Mouse (Mus musculus) skeletal muscle tissue, adult 2 months (tissue): Measurements from ENCODE around the gene Rtn4rl2.
"Not testable (repeated sequence)": the region's sequence is repeated elsewhere in the genome, so short reads cannot be mapped to it uniquely, and the experiment has no call there.

Experiments used
- DNase-seq: peaks from one replicate; pipeline ENCODE4 v3.0.0-alpha.2; 2012; ENCODE audit warnings: low read depth, low spot score

The Rtn4rl2 gene

GRCm38 (mm10) chr2:84886234-84886731 is at the start of gene Rtn4rl2:
TSS of gene Rtn4rl2 (minus strand) at chr2:84886710.
- DNase-seq = no peak

DNA sequence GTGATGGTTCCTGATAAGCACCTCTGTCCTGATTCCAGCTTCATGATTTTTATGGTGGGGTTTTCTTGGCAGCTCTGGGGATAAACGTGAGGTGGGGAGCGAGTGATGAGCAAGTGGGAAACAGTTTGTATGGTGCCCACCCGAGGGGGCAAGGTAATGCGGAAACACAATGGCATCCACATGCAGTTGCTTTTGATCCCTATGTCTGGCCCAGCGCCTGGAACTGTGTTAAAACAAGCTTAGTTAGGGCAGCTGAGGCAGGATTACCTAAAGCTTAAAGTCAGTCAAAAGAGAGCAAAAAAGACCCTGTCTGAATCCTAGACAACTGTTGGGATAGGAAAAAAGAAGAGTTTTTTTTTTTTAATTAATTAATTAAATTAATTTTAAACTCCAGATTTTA is 48.6 kb upstream of the Rtn4rl2 start:
- no peak for DNase-seq

GRCm38 (mm10) chr2:84934649-84935007 is 48.1 kb upstream of the Rtn4rl2 start:
- DNase-seq = no peak

GRCm38 (mm10) chr2:84933992-84934648 is 47.6 kb upstream of the Rtn4rl2 start:
- DNase-seq = no peak

GRCm38 (mm10) chr2:84930186-84930585 is 43.7 kb upstream of the Rtn4rl2 start:
- DNase-seq = no peak

DNA sequence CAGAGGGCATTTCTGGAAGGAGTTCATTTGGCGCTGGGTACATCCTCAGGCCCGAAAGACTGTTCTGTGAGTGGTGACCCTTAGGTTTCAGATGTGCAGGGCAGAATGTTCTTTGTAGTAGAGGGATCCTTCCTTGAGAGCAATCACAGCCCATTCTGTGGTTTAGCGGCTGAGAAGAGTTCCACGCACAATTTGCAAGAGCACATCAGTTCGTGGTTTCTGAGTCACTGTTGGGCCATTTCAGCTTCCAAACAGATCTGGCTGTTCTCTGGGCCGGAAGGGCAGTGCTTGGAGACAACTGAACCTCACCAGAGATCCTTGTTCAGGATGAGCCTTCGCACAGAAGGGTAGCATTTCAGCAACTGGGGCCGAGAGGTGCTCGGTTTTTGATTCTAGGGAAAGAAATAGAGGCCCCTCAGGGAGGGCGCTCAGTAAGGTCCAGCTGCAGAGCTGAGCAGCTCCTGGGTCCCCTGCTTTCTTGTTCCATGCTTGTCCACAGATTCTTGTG is 33.1 kb upstream of the Rtn4rl2 start:
- DNase-seq = no peak

- no peak for DNase-seq
Measured at GRCm38 (mm10) chr2:84918188-84918587, 31.7 kb upstream of the Rtn4rl2 start.

GRCm38 (mm10) chr2:84916548-84917320 is 30.2 kb upstream of the Rtn4rl2 start:
- peak; percentile 71 for DNase-seq

DNA sequence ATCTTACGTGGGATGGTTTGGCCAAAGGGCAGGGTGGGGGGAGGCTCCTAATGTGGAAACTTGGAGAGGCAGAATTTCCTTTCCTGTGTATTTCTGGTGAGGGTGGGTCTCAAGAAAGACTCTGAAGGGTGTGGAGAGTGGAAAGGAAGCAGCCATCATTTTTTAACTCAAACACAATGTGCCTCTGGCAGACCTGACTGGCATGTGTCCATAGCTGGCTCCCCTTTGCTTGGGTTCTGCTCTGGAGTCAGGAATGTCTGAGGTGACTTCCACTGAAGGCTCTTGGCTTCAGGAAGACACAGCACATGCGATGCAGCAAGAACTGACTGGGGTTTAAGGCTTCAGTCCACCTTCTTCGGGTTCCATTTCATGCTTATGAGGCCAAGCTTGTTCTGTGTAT is 28.8 kb upstream of the Rtn4rl2 start:
- DNase-seq = no peak

DNA sequence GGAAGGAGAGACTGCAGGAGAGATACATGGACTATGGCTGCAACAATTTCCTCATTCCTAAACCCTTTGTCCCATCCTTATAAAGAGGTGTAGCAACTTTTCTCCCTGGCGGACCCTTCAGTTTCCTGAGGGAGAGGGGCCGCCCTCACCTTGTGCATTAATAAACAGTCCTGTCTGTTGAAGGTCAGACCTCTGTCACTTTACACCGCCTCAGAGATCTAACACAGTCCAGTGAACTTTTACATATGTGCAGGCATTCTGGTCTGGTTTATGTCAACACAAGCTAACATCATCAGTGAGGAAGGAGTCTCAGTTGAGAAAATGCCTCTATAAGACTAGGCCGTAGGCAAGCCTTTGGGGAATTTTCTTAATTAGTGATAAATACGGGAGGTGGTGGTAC is 27.4 kb upstream of the Rtn4rl2 start:
- DNase-seq = no peak

- no peak for DNase-seq
Measured at GRCm38 (mm10) chr2:84912722-84913121, 26.2 kb upstream of the Rtn4rl2 start.

DNA sequence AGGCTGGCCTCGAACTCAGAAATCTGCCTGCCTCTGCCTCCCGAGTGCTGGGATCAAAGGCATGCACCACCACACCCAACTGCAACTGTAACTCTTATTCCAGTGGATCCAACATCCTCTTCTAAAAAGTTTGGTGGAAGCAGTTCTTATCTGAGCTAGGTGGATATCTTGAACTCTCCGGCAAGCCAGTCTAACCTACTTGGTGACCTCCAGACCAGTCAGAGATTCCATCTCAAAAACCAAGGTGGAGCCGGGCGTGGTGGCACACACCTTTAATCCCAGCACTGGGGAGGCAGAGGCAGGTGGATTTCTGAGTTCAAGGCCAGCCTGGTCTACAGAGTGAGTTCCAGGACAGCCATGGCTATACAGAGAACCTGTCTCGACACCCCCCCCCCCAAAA is 10.2 kb upstream of the Rtn4rl2 start:
- not testable (repeated sequence) for DNase-seq

DNA sequence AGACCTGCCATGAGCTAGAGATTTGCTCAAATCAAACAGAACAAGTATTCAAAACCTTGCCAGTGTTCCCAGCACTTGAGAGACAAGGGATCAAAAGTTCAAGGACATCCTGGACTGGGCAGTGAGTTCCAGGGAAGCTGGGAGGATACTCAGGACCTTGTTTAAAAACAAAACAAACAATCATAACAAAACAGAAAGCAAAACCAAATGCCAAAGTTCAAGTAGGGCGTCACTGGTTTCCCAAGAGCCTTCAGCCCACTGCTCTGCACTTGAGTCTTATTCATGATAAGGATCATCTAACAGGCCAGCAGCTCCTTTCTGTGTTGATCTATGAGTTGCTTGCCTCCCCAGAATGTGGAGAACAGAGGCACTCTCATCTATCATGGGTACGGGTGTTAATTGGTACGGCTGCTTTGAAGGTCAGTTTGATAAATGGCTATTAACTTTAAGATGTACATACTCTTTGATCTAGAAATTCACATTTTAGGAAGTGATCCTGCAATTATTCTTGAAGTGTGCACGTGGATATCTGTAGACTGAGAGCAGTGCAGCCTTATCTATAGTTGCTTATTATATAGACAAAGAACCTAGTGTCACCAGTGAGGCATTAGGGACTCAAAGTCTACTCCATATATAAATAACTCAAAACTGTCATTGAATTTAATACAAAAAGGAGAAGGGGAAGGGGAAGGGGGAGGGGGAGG is 9.1 kb upstream of the Rtn4rl2 start:
- DNase-seq = no peak

DNA sequence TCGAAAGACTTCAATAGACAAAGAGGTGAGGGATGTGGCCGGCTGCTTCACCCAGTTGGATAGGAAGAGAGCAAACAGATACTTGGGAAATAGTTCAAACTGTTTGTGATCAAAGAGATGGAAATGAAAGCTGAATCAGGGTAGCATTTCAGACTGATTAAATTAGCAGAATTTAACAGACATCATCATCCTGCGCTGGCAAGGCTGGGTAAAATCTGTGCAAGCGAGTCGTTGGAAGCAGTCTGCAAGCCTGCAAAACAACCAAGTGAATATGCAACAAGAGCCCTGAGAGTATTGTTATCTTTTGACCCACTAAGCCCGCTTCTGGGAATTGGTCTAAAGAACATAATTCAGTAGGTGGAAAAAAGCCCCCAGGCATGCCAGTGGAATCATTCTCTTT is 6.8 kb upstream of the Rtn4rl2 start:
- no peak for DNase-seq

GRCm38 (mm10) chr2:84890045-84890340 is 3.5 kb upstream of the Rtn4rl2 start:
- DNase-seq = peak; percentile 68

DNA sequence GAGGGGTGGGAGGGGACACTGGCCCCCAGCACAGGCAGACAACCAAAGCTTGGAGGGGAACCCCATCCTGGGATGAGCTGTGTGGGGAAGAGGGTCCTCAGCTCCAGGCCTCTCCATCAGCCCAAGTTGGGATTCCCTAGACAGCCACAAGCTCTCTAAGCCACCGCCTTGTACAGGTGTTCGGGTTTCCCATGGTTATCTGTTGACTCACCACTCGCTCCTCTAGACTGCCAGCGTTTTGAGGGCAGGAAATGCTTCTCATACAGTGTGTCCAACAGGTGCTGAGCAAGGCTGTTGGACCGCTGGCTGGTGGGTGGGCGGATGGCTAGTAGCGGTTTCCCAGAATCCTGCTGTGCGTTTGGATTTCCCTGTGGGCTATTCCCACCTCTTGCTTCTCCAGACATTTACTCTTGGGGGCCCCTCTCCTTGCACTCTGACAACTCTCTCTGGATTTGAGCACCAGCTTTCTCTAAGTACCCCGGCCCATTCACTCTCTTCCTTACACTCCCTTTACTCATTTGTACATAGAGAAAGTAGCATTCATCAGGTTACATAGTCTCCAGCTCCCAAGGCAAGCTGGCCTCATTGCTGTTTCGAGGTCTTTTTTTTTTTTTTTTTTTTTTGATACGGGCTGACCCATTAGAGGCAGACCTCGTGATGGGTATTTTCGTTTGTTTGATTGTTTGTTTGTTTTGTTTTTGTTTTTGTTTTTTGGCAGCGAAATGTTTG is 3.0 kb upstream of the Rtn4rl2 start:
- no peak for DNase-seq

- DNase-seq = peak; percentile 60
Measured at GRCm38 (mm10) chr2:84888657-84889315, 2.3 kb upstream of the Rtn4rl2 start.

- no peak for DNase-seq
Measured at GRCm38 (mm10) chr2:84887411-84888271, 1.1 kb upstream of the Rtn4rl2 start.

DNA sequence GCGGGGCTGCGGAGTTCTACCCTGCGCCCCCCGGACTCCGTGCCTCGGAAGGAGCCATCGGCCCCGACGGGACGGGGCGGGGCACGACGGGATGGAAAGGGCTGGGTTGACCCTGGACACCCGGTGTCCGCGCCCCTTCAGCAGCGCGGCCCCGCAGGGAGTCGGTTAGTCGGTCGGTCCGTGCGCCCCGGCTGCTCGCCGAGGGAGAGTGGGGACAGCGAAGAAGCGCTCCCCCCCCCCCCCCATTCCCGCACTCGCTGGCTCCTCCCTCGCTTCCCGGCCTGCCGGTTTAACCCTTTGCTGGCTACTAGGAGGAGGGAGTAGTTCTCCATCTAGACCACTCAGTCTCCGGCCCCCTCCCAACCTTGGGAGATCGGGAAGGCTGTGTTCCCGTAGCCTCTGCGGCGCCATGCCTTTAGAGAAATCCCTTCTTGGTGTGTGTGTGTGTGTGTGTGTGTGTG is 341 bp upstream of the Rtn4rl2 start:
- no peak for DNase-seq
